11 mouse cellular contexts compared by ENCODE assay signal in genomic region chr2:93460786-93461469, GRCm38 (mm10). TPM values are rescaled to one million over a fixed set of nuclear protein-coding genes. Genes with fewer than 3 reads are reported as not detected.
DNase-seq lines count a peak whose midpoint lies in the region; ATAC-seq lines count a peak whose summit lies in the region.
"Had no signal": no experiment of that assay in that cellular context is flagged by ENCODE, and none has a peak within 500 bp of the region (broad histone marks: within the 10 kb centered on the region; RNA-seq: fewer than 3 reads in every experiment).

No protein-coding gene starts in this region.

- ATAC-seq in lung, embryonic 15.5 days (ENCODE audit: borderline replicate concordance, extremely low read depth, low FRiP score, low TSS enrichment): no peak
- ATAC-seq in neural tube, embryonic 15.5 days (ENCODE audit: low FRiP score): no peak

- H3K4me2 ChIP-seq in lung, embryonic 15.5 days: peak overlapping the region; percentile 95
- H3K4me2 ChIP-seq in neural tube, embryonic 15.5 days: peak overlapping the region; percentile 70

- peak; percentile 88 for DNase-seq in heart, adult 11 months
- DNase-seq in heart, adult 18-20 months: no peak
- no peak for DNase-seq in lung, adult 18-20 months
- peak; percentile 89 for DNase-seq in induced T-regulatory cell, adult 2 months (ENCODE audit: low read depth)
- DNase-seq in frontal cortex, postnatal 14 days (ENCODE audit: low spot score in 2 of 2): no peak
- DNase-seq in ovary, postnatal 36 days (ENCODE audit: low spot score): no peak
- DNase-seq: adrenal gland, adult 2 months; cerebellum, postnatal 25 days; layer of hippocampus, postnatal 36 days had no signal

- no peaks in the 10 kb centered on the region for H3K27me3 ChIP-seq in lung, embryonic 15.5 days
- peaks cover 20% of the 10 kb centered on the region for H3K27me3 ChIP-seq in neural tube, embryonic 15.5 days (replicated peaks)

- H3K36me3 ChIP-seq in lung, embryonic 15.5 days: no peaks in the 10 kb centered on the region
- no peaks in the 10 kb centered on the region for H3K36me3 ChIP-seq in neural tube, embryonic 15.5 days

- H3K9me3 ChIP-seq in lung, embryonic 15.5 days: no peaks in the 10 kb centered on the region
- no peaks in the 10 kb centered on the region for H3K9me3 ChIP-seq in neural tube, embryonic 15.5 days (replicated peaks)

- peak overlapping the region; percentile 58; the same call in 1 of the 2 replicates for H3K4me3 ChIP-seq in lung, embryonic 15.5 days
- peak overlapping the region; percentile 40; the same call in 1 of the 2 replicates for H3K4me3 ChIP-seq in neural tube, embryonic 15.5 days (replicated peaks)

- no peak overlapping the region for H3K9ac ChIP-seq in lung, embryonic 15.5 days
- H3K9ac ChIP-seq in neural tube, embryonic 15.5 days (replicated peaks): no peak overlapping the region

- H3K4me1 ChIP-seq in lung, embryonic 15.5 days: peaks cover 59% of the 10 kb centered on the region
- peaks cover 26% of the 10 kb centered on the region for H3K4me1 ChIP-seq in neural tube, embryonic 15.5 days

- H3K27ac ChIP-seq in lung, embryonic 15.5 days: no peak overlapping the region
- H3K27ac ChIP-seq in neural tube, embryonic 15.5 days (replicated peaks): no peak overlapping the region

- 88% methylated on average over 6 of the region's 6 CpGs for WGBS in lung, embryonic 15.5 days
- 70% methylated on average over 6 of the region's 6 CpGs for WGBS in neural tube, embryonic 15.5 days

RNA-seq across cellular contexts. Expression of gene Cd82, which starts 2.0 kb away (rescaled TPM):
- total RNA-seq in heart, adult 18-20 months (2021): 10 to 100 TPM; 13.8 to 23.8 TPM
- 50.3 and 59.2 TPM in 2 replicates for polyA plus RNA-seq in lung, embryonic 15.5 days (2015; fragmentation: Nextera tagmentation; extraction: Ambion mirVana)
- 22.4 and 68.9 TPM in 2 replicates for polyA plus RNA-seq in neural tube, embryonic 15.5 days (2015; fragmentation: Nextera tagmentation; extraction: Ambion mirVana)

Comparison
In these comparisons a context has a peak if more than half of its experiments do, and no peak if none do; other contexts are left out.
1. DNase-seq: peak in heart, adult 11 months (single experiment) and induced T-regulatory cell, adult 2 months (single experiment); none in heart, adult 18-20 months (0 of 2), lung, adult 18-20 months (0 of 2), frontal cortex, postnatal 14 days (0 of 2) and ovary, postnatal 36 days (single experiment).